Mouse (Mus musculus) frontal cortex, adult 2 months (tissue): ENCODE results near the gene Ubn1. TPM values are rescaled to one million over a fixed set of nuclear protein-coding genes. Genes with fewer than 3 reads are reported as not detected.
A peak's percentile ranks its signal among the peaks of the same experiment; 100 is the strongest.

Source experiments
- DNase-seq, 2 experiments: peaks; one replicate each; pipeline ENCODE4 v3.0.0; 2022; ENCODE audit warnings: low spot score in 1 of 2; ENCODE audit errors: extremely low spot score in 1 of 2
- polyA plus RNA-seq: library from polyadenylated mRNA; depleted of rRNA; stranded (reverse); fragments of >200 nt; gene quantifications from 2 replicates; pipeline ENCODE4 v1.2.3, GENCODE M21; 2012; rRNA removed

Ubn1 gene
- polyA plus RNA-seq = 28.6 and 34.9 TPM in 2 replicates

DNA sequence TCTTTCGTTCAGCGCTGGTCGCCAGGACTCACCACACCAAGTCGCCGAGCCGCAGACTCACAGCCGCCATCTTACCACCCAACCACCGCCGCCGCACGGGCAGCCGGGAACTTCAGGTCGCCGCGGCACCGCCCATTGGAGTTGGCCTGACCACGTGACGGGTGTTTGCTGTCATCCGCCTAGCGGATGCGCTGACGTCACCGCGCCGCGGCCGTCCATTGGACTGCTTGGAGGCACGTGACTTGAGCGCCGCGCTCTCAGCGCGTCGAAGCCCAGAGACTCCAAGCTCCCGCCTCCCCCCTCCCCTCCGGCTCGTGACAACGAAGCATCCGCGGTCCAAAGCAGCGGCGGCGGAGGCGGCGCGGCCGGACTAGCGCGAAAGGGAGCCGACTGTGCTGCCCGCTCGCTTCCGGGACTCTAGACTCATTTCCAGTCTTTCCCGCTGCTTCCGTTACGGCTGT is at the start of gene Ubn1, which contains the start of gene Glyr1:
Gene Ubn1, plus strand, starts transcription at position 284 of the 461 bp plus-strand sequence.
Gene Glyr1, minus strand, starts transcription at position 90 of the 461 bp plus-strand sequence.
- DNase-seq = peak; percentile 98 to 99

DNA sequence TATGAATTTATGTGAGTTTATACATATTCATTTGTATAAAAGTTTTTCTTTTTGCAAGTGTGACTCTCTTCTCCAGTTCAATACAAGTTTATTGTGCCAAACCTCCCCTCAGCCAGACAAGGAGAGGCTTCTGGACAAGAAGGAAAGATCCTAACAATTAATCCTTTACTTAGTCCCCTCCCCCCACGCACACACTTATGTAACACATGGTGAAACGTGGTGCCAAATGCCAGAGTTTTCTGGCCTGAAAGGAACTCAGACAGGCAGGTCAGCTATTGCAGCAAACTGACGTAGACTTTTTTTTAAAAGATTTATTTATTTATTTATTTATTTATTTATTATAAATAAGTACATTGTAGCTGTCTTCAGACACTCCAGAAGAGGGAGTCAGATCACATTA is 49.2 kb upstream of the Ubn1 start:
- no peak for DNase-seq

DNA sequence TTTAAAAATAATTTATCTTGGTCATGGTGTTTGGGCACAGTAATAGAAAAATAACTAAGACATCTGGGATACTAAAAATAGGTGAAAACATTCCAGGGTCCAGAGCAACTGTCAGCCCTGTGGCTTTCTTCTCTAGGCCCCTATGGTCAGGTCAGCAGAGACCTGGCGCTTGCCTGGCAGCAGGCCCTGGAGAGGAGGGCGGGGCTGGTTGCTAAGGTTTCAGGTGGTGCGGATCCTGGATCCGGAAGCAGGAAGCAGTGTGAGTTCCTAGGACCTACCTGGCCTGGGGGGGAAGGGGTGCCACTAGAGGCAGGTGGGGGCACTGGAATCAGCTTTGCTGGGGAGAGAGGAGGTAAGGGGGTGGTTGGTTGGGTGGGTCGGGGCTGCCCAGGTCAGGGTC is 42.8 kb upstream of the Ubn1 start, which contains the start of gene Smim22:
Gene Smim22, plus strand, starts transcription at position 222 of the 400 bp plus-strand sequence.
- no peak for DNase-seq

DNA sequence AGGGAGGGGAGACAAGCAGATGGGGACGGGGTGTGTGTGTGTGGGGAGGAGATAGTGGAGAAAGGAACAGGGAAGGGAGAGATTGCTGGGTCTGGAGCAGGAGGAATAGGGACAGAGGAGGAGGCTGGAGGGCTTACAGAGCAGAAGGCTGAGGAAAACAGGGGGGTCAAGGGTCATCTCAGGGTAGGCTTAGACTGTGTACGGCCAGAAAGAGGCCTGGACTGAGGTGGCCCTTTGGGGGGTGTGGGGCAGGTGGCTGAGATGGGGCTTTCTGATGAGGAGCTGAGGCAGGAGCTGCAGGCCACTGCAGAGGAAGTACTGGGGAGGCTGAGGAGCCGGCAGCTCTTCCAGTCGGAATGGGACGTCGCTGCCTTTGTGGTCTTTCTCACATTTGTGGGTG is 42.4 kb upstream of the Ubn1 start:
- no peak for DNase-seq

- DNase-seq = no peak
Measured at GRCm38 (mm10) chr16:5008076-5008475, 41.8 kb upstream of the Ubn1 start.

- no peak for DNase-seq
Measured at GRCm38 (mm10) chr16:5010371-5010935, 39.4 kb upstream of the Ubn1 start.

DNA sequence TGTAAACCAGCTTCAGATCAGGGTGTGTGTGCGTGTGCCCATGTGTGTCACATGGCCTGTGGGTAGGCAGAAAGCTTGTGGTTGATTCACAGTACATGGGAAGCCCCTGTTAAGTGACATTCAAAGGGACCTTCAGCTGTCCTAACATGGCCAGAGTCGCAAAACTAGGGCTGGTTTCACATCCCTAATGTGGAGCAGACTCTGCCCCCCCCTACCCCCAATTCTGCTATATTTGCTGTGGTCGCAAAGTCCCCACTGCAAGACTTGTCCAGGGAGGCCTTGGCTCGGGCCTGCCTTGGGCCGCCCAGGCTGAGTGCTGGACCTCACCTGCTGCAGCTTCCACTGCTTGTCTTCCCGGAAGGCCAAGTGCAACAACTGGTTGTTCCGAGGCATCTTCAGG is 38.6 kb upstream of the Ubn1 start:
- no peak for DNase-seq

DNA sequence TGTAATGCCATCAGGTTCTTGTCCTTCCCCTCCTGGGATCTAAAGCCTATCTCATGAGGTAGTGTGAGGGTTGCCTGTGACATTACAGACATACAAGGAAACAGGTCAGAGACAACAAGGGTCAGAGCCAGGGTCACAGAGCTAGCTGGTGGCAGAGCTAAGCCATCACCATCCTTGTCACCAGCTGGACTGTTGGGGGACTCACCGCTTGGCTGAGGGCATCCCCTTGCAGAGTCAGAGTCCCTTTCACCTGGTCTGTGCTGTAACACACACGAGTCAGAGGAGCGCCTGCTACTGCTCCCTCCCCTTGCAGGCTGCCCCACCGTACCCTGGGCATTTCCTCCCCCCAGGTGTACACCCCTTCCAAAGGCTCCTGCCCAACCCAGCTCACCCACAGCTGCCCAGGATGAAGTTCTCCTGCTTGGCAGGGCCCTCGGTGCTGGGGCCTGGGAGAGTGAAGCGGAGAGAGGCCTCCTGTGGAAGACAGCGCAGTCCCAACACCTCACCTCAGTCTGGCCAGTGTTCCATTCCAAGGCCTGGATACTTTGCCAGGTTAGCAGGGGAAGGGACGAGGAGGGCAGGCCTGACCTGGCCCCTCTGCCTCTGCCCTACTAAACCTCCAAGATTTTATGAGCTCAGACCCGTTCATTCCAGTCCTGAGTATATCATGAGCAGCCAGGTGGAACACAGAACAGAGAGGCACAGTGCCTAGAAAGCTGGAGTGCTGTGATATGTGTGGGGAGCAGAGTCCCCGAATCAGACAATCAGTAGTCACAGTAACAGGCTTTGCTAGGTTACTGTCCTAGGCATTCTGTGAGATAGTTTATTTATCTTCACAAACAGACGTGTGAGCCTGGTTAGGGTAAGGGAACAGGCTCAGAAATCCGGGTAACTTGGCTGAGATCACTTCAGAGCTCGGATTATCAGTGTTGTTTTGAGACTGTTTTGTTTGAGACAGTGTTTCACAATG is 37.5 kb upstream of the Ubn1 start:
- DNase-seq = no peak

- DNase-seq = peak; percentile 99
Measured at GRCm38 (mm10) chr16:5013054-5013838, 36.6 kb upstream of the Ubn1 start, which contains the start of gene Rogdi. Gene Rogdi, minus strand, starts transcription at chr16:5013553.

- no peak for DNase-seq
Measured at GRCm38 (mm10) chr16:5014578-5014977, 35.3 kb upstream of the Ubn1 start.

- DNase-seq = no peak
Measured at GRCm38 (mm10) chr16:5024021-5024420, 25.8 kb upstream of the Ubn1 start.

GRCm38 (mm10) chr16:5029847-5030246 is 20.0 kb upstream of the Ubn1 start:
- no peak for DNase-seq

- DNase-seq = no peak
Measured at GRCm38 (mm10) chr16:5035591-5035990, 14.3 kb upstream of the Ubn1 start.

DNA sequence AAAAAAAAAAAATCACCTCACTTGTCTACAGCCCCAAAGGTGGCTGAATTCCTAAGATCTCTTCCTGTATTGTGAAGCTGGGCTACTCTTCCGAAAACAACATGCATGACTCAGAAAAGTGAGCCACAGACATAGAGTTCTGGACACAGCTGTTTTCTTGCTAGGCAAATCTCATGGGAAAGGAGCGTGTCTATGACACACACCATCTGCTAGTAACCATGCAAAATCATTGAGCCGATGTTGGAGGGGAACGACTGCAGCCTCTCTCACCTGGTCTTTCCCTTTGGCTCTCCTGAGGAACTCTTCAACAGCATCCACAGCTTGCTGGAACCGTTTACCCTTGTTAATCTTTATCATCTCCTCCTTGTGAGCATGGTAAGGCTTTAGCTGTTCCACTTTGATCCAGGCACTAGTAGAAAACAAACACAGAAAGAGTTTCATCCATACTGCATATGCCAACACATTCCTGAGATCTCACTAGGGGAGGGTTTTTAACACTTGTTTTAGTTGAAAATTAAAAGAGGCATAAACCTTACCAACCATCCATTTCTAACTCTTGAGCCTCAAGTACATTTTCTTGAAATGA is 13.1 kb upstream of the Ubn1 start:
- DNase-seq = no peak

GRCm38 (mm10) chr16:5045322-5045721 is 4.5 kb upstream of the Ubn1 start:
- no peak for DNase-seq

- no peak for DNase-seq
Measured at GRCm38 (mm10) chr16:5049182-5049773, 579 bp upstream of the Ubn1 start.

DNA sequence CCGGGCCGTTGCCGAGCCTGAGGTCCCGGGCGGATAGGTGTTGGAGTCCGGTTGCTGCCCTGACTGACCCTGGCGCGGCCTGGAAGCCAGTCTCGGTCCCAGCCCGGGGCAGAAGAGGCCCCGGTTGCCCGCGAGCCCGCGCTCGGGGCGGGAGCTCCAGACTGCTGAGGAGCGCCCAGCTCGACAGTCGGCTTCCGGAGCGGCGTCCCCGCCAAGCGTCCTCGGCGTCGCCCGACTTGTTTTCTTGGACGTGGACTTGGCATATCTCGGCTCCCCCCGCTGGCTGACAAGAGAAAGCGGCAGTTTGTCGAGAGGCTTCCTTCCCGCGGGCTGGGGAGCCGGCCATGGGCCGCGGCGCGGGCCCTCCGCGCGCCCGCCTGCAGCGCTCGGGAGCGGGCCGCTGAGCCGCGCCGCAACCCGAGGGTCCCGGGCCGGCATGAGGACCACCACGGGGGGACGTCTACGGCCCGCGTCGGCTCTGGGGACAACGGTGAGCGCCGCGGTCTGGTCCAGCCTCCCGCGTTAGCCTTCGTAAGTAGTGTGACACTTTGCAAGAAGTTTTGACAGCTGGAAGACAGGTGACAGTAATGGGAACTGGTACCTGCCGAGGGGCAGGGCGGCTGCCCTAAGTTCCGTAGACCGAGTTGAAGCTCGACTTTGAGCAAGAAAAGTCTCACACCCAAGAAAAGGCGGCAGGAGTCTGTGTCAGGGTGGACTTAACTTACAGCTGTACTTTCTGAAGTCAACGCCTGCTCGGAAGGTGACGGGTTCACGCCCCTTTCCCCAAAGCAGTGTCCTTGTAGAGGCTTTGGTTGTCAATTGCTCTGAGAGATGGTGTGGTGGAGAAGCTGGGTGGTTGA is 624 bp downstream of the Ubn1 start:
- peak; percentile 20 to 62 for DNase-seq

GRCm38 (mm10) chr16:5058114-5058513 is 8.3 kb downstream of the Ubn1 start:
- DNase-seq = no peak

DNA sequence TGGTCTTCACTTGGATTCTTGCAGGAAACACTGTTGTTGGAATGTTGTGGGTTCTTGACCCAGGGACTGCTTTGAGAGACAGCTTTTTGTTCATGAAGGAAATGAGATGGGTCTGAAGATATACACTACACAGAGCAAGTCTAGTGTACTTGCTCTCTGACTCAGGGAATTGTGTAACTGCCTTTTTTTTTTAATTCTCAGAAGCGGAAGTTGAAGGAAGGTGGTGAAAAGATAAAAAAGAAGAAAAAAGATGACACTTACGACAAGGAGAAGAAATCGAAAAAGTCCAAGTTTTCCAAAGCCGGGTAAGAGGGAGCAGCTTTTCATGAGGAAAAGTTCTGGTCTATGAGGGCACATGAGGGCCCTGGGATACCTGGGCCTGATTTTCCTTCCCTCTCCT is 13.6 kb downstream of the Ubn1 start:
- no peak for DNase-seq
